Mouse (Mus musculus): ENCODE measurements around the gene Lin7b. TPM values are rescaled to one million over a fixed set of nuclear protein-coding genes. Genes with fewer than 3 reads are reported as not detected.
"Not testable (repeated sequence)": the region's sequence is repeated elsewhere in the genome, so short reads cannot be mapped to it uniquely, and the experiment has no call there.

Lin7b gene
- polyA plus RNA-seq, 1 experiment from 2014 or later = 0.81 TPM

GRCm38 (mm10) chr7:45360404-45361125 is 9.8 kb downstream of the Lin7b start:
- H3K36me3 ChIP-seq (ENCODE audit: control insufficient read depth, insufficient read depth) = no peaks in the 10 kb centered on the region
- ATAC-seq (replicated peaks; ENCODE audit: extremely low read depth, insufficient read depth, low FRiP score) = no peak
- no peak overlapping the region for H3K4me3 ChIP-seq (ENCODE audit: low read length)
- H3K4me1 ChIP-seq (ENCODE audit: control insufficient read depth, insufficient read depth, low read length) = peaks cover 6% of the 10 kb centered on the region
- 39% methylated on average over 18 of the region's 18 CpGs for WGBS
- no peak overlapping the region for H3K9ac ChIP-seq (ENCODE audit: low read length)
- no peak overlapping the region for H3K4me2 ChIP-seq (ENCODE audit: low read depth, low read length)
- peaks cover 58% of the 10 kb centered on the region for H3K27me3 ChIP-seq (ENCODE audit: control insufficient read depth, insufficient read depth, low read length)
- H3K27ac ChIP-seq (ENCODE audit: low read length) = no peak overlapping the region
- H3K9me3 ChIP-seq (replicated peaks; ENCODE audit: control insufficient read depth, low read length) = no peaks in the 10 kb centered on the region

DNA sequence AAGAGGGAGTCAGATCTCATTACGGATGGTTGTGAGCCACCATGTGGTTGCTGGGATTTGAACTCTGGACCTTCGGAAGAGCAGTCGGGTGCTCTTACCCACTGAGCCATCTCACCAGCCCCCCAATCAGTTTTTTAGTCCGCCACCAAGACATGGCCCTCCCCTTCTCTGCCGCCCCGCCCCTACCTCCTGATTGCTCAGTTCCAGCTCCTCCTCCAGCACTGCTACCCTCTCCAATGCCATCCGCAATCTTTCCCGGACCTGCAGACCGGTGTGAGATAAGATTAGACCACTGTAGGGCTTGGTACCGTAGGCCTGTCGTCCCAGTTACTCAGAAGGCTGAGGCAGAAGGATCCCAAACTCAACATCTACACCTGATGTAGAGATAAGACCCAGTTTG is 11.3 kb downstream of the Lin7b start:
- not testable (repeated sequence) for H3K9me3 ChIP-seq (replicated peaks; ENCODE audit: control insufficient read depth, low read length); ATAC-seq (replicated peaks; ENCODE audit: extremely low read depth, insufficient read depth, low FRiP score); H3K9ac ChIP-seq (ENCODE audit: low read length); H3K27ac ChIP-seq (ENCODE audit: low read length); H3K4me1 ChIP-seq (ENCODE audit: control insufficient read depth, insufficient read depth, low read length); H3K36me3 ChIP-seq (ENCODE audit: control insufficient read depth, insufficient read depth); H3K4me3 ChIP-seq (ENCODE audit: low read length); H3K4me2 ChIP-seq (ENCODE audit: low read depth, low read length)
- WGBS = 42% methylated on average over 9 of the region's 11 CpGs
- peaks cover 46% of the 10 kb centered on the region for H3K27me3 ChIP-seq (ENCODE audit: control insufficient read depth, insufficient read depth, low read length)

DNA sequence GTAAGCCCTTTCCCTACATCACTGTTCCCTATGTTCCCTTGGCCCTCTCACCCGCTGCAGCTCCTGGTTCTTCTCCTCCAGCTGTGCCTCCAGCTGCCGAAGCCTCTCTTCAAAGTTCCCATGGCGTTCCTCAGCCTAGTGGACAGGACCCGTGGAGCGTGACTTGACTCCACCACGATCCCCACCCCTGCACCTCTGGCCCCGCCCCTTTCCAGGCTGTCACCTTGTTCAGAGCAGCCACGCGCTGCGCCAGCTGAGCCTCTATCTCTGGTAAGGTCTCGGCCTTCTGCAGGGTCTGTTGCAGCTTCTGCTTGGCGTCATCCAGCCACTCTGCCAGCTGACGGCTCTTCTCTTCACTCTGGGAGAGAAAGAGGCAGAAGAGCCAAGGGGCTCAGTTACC is 14.3 kb downstream of the Lin7b start:
- ATAC-seq (replicated peaks; ENCODE audit: extremely low read depth, insufficient read depth, low FRiP score) = no peak

GRCm38 (mm10) chr7:45355318-45356020 is 14.9 kb downstream of the Lin7b start:
- Histone ChIP-seq H3K4me3 (ENCODE audit: low read length) (no peak overlapping the region), H3K27ac (ENCODE audit: low read length) (no peak overlapping the region), H3K27me3 (ENCODE audit: control insufficient read depth, insufficient read depth, low read length) (peaks cover 16% of the 10 kb centered on the region), H3K9me3 (replicated peaks; ENCODE audit: control insufficient read depth, low read length) (no peaks in the 10 kb centered on the region), H3K4me2 (ENCODE audit: low read depth, low read length) (no peak overlapping the region), H3K36me3 (ENCODE audit: control insufficient read depth, insufficient read depth) (no peaks in the 10 kb centered on the region), H3K4me1 (ENCODE audit: control insufficient read depth, insufficient read depth, low read length) (no peaks in the 10 kb centered on the region), H3K9ac (ENCODE audit: low read length) (no peak overlapping the region)
- WGBS = 63% methylated on average over 15 of the region's 15 CpGs
- ATAC-seq (replicated peaks; ENCODE audit: extremely low read depth, insufficient read depth, low FRiP score) = no peak

More for the DNA sequence above, 14.3 kb downstream of the Lin7b start:
- no peaks in the 10 kb centered on the region for H3K36me3 ChIP-seq (ENCODE audit: control insufficient read depth, insufficient read depth)
- no peaks in the 10 kb centered on the region for H3K4me1 ChIP-seq (ENCODE audit: control insufficient read depth, insufficient read depth, low read length)
- H3K27me3 ChIP-seq (ENCODE audit: control insufficient read depth, insufficient read depth, low read length) = peaks cover 22% of the 10 kb centered on the region
- no peak overlapping the region for H3K4me2 ChIP-seq (ENCODE audit: low read depth, low read length)
- no peak overlapping the region for H3K27ac ChIP-seq (ENCODE audit: low read length)
- H3K4me3 ChIP-seq (ENCODE audit: low read length) = no peak overlapping the region
- WGBS = 31% methylated on average over 13 of the region's 13 CpGs
- H3K9me3 ChIP-seq (replicated peaks; ENCODE audit: control insufficient read depth, low read length) = no peaks in the 10 kb centered on the region
- H3K9ac ChIP-seq (ENCODE audit: low read length) = no peak overlapping the region

GRCm38 (mm10) chr7:45353041-45353440 is 17.3 kb downstream of the Lin7b start:
- H3K4me3 ChIP-seq (ENCODE audit: low read length) = no peak overlapping the region
- H3K27me3 ChIP-seq (ENCODE audit: control insufficient read depth, insufficient read depth, low read length) = peaks cover 9% of the 10 kb centered on the region; the same call in 1 of the 2 replicates

DNA sequence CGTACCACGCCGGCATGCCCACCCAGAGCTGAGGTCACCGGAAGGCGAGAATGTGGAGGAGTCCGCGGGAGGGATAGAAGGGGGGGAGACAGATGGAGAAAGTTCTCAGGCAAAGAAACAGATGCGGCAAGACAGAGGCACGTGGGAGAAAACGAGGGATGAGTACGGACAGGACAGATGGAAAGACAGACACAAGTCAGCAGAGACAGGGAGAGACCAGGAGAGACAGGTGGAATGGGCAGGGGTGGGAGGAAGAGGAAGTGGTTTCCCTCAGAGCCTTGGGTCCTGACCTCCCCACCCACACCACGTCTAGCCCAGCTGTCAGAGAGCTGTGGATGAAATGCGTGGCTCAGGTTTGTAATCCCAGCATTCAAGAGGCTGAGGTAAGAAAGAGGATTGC is 23.5 kb downstream of the Lin7b start:
- H3K36me3 ChIP-seq (ENCODE audit: control insufficient read depth, insufficient read depth) = no peaks in the 10 kb centered on the region
- H3K9ac ChIP-seq (ENCODE audit: low read length) = no peak overlapping the region
- H3K27ac ChIP-seq (ENCODE audit: low read length) = no peak overlapping the region
- no peak for ATAC-seq (replicated peaks; ENCODE audit: extremely low read depth, insufficient read depth, low FRiP score)
- H3K4me2 ChIP-seq (ENCODE audit: low read depth, low read length) = no peak overlapping the region
- H3K4me1 ChIP-seq (ENCODE audit: control insufficient read depth, insufficient read depth, low read length) = no peaks in the 10 kb centered on the region
- H3K4me3 ChIP-seq (ENCODE audit: low read length) = no peak overlapping the region
- H3K9me3 ChIP-seq (replicated peaks; ENCODE audit: control insufficient read depth, low read length) = no peaks in the 10 kb centered on the region
- peaks cover 6% of the 10 kb centered on the region; the same call in 1 of the 2 replicates for H3K27me3 ChIP-seq (ENCODE audit: control insufficient read depth, insufficient read depth, low read length)
- 66% methylated on average over 13 of the region's 13 CpGs for WGBS

More at GRCm38 (mm10) chr7:45353041-45353440, 17.3 kb downstream of the Lin7b start:
- 24% methylated on average over 5 of the region's 5 CpGs for WGBS
- no peak overlapping the region for H3K4me2 ChIP-seq (ENCODE audit: low read depth, low read length)
- H3K27ac ChIP-seq (ENCODE audit: low read length) = no peak overlapping the region
- no peaks in the 10 kb centered on the region for H3K36me3 ChIP-seq (ENCODE audit: control insufficient read depth, insufficient read depth)
- no peaks in the 10 kb centered on the region for H3K4me1 ChIP-seq (ENCODE audit: control insufficient read depth, insufficient read depth, low read length)
- H3K9me3 ChIP-seq (replicated peaks; ENCODE audit: control insufficient read depth, low read length) = no peaks in the 10 kb centered on the region
- ATAC-seq (replicated peaks; ENCODE audit: extremely low read depth, insufficient read depth, low FRiP score) = no peak
- H3K9ac ChIP-seq (ENCODE audit: low read length) = no peak overlapping the region

DNA sequence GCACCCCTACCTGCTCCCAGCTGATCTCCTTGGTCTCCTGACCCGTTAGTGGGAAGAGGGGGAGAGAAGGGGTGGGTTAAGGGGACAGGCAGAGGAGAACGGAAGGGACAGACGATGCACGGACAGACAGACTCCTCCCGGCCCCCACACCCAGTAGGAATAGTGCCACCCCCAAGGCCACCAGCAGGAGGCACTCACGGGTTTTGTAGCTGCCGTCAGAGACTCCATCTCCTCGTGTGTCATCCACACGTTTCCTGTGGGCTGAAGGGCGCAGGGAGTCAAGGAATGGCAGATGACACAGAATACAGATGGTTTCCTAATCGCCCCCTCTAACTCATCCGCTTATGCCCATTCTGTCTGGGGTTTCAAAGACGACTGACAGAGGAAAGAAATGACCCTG is 26.8 kb downstream of the Lin7b start:
- Histone ChIP-seq H3K9me3 (replicated peaks; ENCODE audit: control insufficient read depth, low read length) (no peaks in the 10 kb centered on the region), H3K4me2 (ENCODE audit: low read depth, low read length) (no peak overlapping the region), H3K27me3 (ENCODE audit: control insufficient read depth, insufficient read depth, low read length) (peaks cover 2% of the 10 kb centered on the region; the same call in 1 of the 2 replicates), H3K27ac (ENCODE audit: low read length) (no peak overlapping the region), H3K4me3 (ENCODE audit: low read length) (no peak overlapping the region), H3K4me1 (ENCODE audit: control insufficient read depth, insufficient read depth, low read length) (peaks cover 28% of the 10 kb centered on the region), H3K9ac (ENCODE audit: low read length) (no peak overlapping the region), H3K36me3 (ENCODE audit: control insufficient read depth, insufficient read depth) (no peaks in the 10 kb centered on the region)
- no peak for ATAC-seq (replicated peaks; ENCODE audit: extremely low read depth, insufficient read depth, low FRiP score)
- 23% methylated on average over 13 of the region's 13 CpGs for WGBS

- Histone ChIP-seq H3K27ac (ENCODE audit: low read length) (no peak overlapping the region), H3K4me3 (ENCODE audit: low read length) (no peak overlapping the region), H3K9ac (ENCODE audit: low read length) (no peak overlapping the region), H3K36me3 (ENCODE audit: control insufficient read depth, insufficient read depth) (no peaks in the 10 kb centered on the region), H3K27me3 (ENCODE audit: control insufficient read depth, insufficient read depth, low read length) (no peaks in the 10 kb centered on the region), H3K4me1 (ENCODE audit: control insufficient read depth, insufficient read depth, low read length) (peaks cover 38% of the 10 kb centered on the region), H3K9me3 (replicated peaks; ENCODE audit: control insufficient read depth, low read length) (no peaks in the 10 kb centered on the region), H3K4me2 (ENCODE audit: low read depth, low read length) (no peak overlapping the region)
- 89% methylated on average over 11 of the region's 11 CpGs for WGBS
- ATAC-seq (replicated peaks; ENCODE audit: extremely low read depth, insufficient read depth, low FRiP score) = no peak
Measured at GRCm38 (mm10) chr7:45342081-45342480, 28.3 kb downstream of the Lin7b start.

DNA sequence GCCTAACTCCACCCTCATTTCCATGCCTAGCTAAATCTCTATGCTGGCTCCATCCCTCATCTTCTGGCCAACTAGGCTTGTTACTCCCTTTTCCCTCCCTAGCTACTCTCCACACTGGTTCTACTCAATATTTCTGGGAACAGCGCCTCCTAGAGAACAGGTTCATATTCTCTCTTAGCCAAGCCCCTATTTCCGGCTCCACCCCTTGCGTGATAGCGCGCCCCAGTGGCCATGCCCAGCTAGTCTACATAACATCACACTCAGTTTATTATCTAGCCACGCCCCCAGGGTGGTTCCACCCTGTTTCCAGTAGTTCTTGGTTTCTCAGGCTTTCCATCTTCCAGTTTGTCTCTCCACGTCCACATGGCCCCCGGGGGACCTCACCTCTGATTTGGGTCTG is 29.1 kb downstream of the Lin7b start:
- peak; percentile 35 for ATAC-seq (replicated peaks; ENCODE audit: extremely low read depth, insufficient read depth, low FRiP score)
- no peak overlapping the region for H3K27ac ChIP-seq (ENCODE audit: low read length)
- H3K4me1 ChIP-seq (ENCODE audit: control insufficient read depth, insufficient read depth, low read length) = peaks cover 39% of the 10 kb centered on the region
- H3K9ac ChIP-seq (ENCODE audit: low read length) = no peak overlapping the region
- H3K4me3 ChIP-seq (ENCODE audit: low read length) = peak overlapping the region; percentile 67; the same call in 1 of the 2 replicates
- no peaks in the 10 kb centered on the region for H3K9me3 ChIP-seq (replicated peaks; ENCODE audit: control insufficient read depth, low read length)
- peak overlapping the region; percentile 85 for H3K4me2 ChIP-seq (ENCODE audit: low read depth, low read length)
- H3K36me3 ChIP-seq (ENCODE audit: control insufficient read depth, insufficient read depth) = no peaks in the 10 kb centered on the region
- no peaks in the 10 kb centered on the region for H3K27me3 ChIP-seq (ENCODE audit: control insufficient read depth, insufficient read depth, low read length)
- WGBS = 2% methylated on average over 8 of the region's 8 CpGs

All from heart, embryonic 16.5 days (tissue).